Mouse (Mus musculus) heart, adult 2 months (tissue): ENCODE measurements around the gene Pknox2. TPM values are rescaled to one million over a fixed set of nuclear protein-coding genes. Genes with fewer than 3 reads are reported as not detected.

Source experiments
- DNase-seq, 2 experiments: peaks; one replicate each; pipeline ENCODE4 v3.0.0; 2021
- H3K27ac ChIP-seq: fragments of 200-600 bp; 2 replicates; pipeline ENCODE4 v1.8.1; 2022
- H3K27me3 ChIP-seq: fragments of 200-500 bp; 2 replicates; pipeline ENCODE4 v1.6.1; 2012; ENCODE audit warnings: mild to moderate bottlenecking, low read length, inconsistent platforms, mixed read lengths; ENCODE audit not compliant: control insufficient read depth, insufficient read depth
- H3K36me3 ChIP-seq: fragments of 200-500 bp; 2 replicates; pipeline ENCODE4 v1.6.1; 2012; ENCODE audit warnings: low read length, inconsistent platforms; ENCODE audit not compliant: control insufficient read depth, insufficient read depth
- H3K4me1 ChIP-seq: fragments of 200-500 bp; 2 replicates; pipeline ENCODE4 v1.6.1; 2011; ENCODE audit warnings: low read length; ENCODE audit not compliant: control insufficient read depth, insufficient read depth
- H3K4me3 ChIP-seq: fragments of 200-600 bp; 2 replicates; pipeline ENCODE4 v1.8.1; 2022
- H3K79me2 ChIP-seq: fragments of 200-500 bp; replicated peaks from 2 replicates; pipeline ENCODE4 v1.6.1; 2012; ENCODE audit warnings: mild to moderate bottlenecking, inconsistent platforms, low read length, moderate library complexity, mixed read lengths; ENCODE audit not compliant: control insufficient read depth, insufficient read depth
- H3K9ac ChIP-seq: fragments of 200-500 bp; 2 replicates; pipeline ENCODE4 v1.6.1; 2012; ENCODE audit warnings: low read depth, mild to moderate bottlenecking, control low read depth, inconsistent platforms, low read length, mixed read lengths
- CTCF ChIP-seq: fragments of 200-600 bp; IDR thresholded peaks from 2 replicates; pipeline ENCODE4 v1.8.1; 2022; ENCODE audit warnings: antibody characterized with exemption, mild to moderate bottlenecking, moderate library complexity
- EP300 ChIP-seq: fragments of 200-500 bp; IDR thresholded peaks from 2 replicates; pipeline ENCODE4 v1.6.1; 2011; ENCODE audit warnings: low read depth, low read length, control low read depth; ENCODE audit not compliant: insufficient read depth
- POLR2A ChIP-seq: fragments of 200-500 bp; IDR thresholded peaks from 2 replicates; pipeline ENCODE4 v1.6.1; 2011; ENCODE audit warnings: mild to moderate bottlenecking, low read depth, low read length, control low read depth; ENCODE audit not compliant: insufficient read depth
- WGBS: fragments of 180-500 bp; shearing (Covaris S2); methylation state at CpG from one replicate; pipeline ENCODE4 v1.1.7; 2018; 5-methylcytosine and 5-hydroxymethylcytosine counted together
- intact Hi-C: fragments of 180-260 bp; cut with DNase I; formaldehyde crosslinking; loops from one replicate; pipeline ENCODE4 v1.15.1; 2025
- polyA plus RNA-seq: library from polyadenylated mRNA; depleted of rRNA; stranded (reverse); fragments of >200 nt; gene quantifications from 2 replicates; pipeline ENCODE4 v1.2.3, GENCODE M21; 2012
- total RNA-seq, 2 experiments: library from RNA; stranded (reverse); gene quantifications; 2 replicates each; pipeline ENCODE4 v1.2.3; 2021

The Pknox2 gene
- total and polyA plus RNA-seq, 3 experiments = 7.8 to 9.9 (median 9.0) TPM

DNA sequence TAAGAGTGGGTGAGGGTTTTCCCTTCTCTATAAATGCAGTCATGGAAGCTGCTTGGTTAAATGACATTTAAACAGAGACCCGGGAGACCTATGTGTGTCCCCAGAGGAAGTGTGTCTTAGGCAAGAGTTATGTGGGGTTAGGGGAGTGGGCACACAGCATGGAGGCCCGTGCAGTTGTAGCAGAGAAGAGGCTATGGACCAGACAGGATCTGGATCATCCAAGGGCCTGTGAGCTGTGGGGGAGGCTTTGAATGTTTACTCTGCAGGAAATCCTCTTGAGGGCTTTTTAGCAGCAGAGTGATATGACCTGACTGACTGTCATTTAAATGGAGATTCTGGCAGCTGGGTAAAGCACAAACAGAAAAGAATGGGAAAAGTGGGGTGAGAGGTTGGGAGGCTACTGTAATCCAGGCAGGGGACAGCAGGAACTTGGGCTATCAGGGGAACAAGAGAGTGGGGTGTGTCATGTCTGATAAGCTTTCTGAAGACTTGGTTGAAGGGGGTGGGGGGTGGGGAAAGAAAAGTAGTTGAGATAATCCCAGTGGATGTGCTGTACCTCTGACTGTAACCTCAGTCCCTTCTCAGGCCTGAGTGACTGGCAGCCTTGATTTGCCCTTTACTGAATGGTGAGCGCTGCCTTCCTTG, 125.5 kb downstream of the Pknox2 start:
- intact Hi-C loops = no loop called here
- TF ChIP-seq CTCF (no peak), EP300 (no peak), POLR2A (no peak)
- H3K27ac ChIP-seq = no peak overlapping the region
- no peaks in the 10 kb centered on the region for H3K27me3 ChIP-seq
- H3K4me3 ChIP-seq = no peak overlapping the region
- no peaks in the 10 kb centered on the region for H3K36me3 ChIP-seq
- WGBS = 33% methylated on average over 3 of the region's 3 CpGs
- no peaks in the 10 kb centered on the region for H3K79me2 ChIP-seq
- no peak overlapping the region for H3K9ac ChIP-seq
- no peak for DNase-seq
- no peaks in the 10 kb centered on the region for H3K4me1 ChIP-seq

DNA sequence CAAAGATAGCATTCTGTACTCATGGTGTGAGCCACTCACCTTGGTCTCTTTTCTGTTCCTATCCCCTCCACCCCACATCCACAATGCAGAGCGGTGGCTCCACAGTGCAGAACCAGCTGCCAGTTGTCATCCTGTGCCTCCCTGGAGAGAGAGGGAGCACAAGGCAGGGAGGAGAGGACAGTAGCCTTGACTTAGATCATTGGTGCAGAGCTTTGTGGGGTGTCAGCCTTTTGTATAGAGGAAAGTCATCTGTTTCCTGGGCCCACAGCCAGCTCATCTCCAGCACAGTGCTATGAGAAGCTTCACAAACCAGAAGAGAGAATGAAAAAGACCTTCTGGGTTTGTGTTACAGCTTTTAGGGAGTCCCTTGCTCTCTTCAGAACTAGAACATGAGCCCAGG, 129.1 kb downstream of the Pknox2 start:
- TF ChIP-seq CTCF (no peak), EP300 (no peak), POLR2A (no peak)
- peak in 1 of 2 experiments; percentile 13 for DNase-seq
- no peak overlapping the region for H3K4me3 ChIP-seq
- no peak overlapping the region for H3K27ac ChIP-seq
- H3K4me1 ChIP-seq = peaks cover 1% of the 10 kb centered on the region; the same call in 1 of the 2 replicates
- no peaks in the 10 kb centered on the region for H3K79me2 ChIP-seq
- H3K9ac ChIP-seq = no peak overlapping the region
- intact Hi-C loops = no loop called here
- no peaks in the 10 kb centered on the region for H3K36me3 ChIP-seq
- 71% methylated on average over 1 of the region's 1 CpGs for WGBS
- no peaks in the 10 kb centered on the region for H3K27me3 ChIP-seq

DNA sequence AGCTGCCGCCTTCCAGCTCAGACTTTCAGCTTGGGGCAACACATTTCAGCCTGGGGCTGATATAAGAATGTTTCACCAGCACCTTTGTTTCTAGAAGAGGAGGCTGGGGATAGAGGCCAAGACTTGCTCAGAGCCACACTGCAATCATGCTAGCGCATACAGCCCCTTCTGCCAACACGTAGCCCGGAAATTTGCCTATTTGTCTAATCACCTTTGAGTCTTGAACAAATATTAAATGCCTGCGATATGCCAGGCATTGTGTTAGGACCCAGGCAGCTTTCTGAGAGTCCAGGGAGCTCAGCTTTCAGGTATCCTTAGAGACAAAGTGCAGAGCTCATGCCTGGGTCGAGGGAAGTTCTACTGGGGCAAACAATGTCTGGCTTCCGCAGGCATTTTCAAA, 130.0 kb downstream of the Pknox2 start:
- Histone ChIP-seq H3K4me1 (peaks cover 1% of the 10 kb centered on the region; the same call in 1 of the 2 replicates), H3K4me3 (no peak overlapping the region), H3K27me3 (no peaks in the 10 kb centered on the region), H3K79me2 (no peaks in the 10 kb centered on the region), H3K36me3 (no peaks in the 10 kb centered on the region), H3K27ac (no peak overlapping the region), H3K9ac (no peak overlapping the region)
- no peak for DNase-seq
- intact Hi-C loops = no loop called here
- TF ChIP-seq EP300 (no peak), CTCF (no peak), POLR2A (no peak)
- 77% methylated on average over 7 of the region's 7 CpGs for WGBS

DNA sequence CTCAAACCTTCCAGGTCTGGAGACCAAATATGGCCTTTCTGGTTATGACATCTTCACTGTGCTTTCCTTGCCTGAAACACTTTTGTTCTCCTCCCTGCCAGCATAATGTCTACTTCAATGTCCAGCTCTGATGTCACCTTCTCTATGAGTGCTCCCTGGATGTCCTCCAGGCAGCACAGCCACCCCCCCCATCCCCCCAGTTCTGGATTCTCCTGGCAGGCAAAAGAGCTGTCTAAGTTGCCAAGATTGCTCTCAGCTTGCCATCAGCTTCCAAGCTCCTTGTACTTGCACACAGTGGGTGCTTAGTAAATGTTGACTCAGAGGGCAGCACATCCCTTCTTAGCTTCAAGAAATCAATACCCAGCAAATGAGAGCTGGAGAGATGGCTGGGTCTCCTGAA, 131.0 kb downstream of the Pknox2 start:
- DNase-seq = peak in 1 of 2 experiments; percentile 11
- Histone ChIP-seq H3K79me2 (no peaks in the 10 kb centered on the region), H3K4me1 (peaks cover 1% of the 10 kb centered on the region; the same call in 1 of the 2 replicates), H3K36me3 (no peaks in the 10 kb centered on the region), H3K27ac (no peak overlapping the region), H3K27me3 (no peaks in the 10 kb centered on the region), H3K9ac (no peak overlapping the region), H3K4me3 (no peak overlapping the region)
- intact Hi-C loops = no loop called here
- TF ChIP-seq EP300 (no peak), POLR2A (no peak), CTCF (no peak)

GRCm38 (mm10) chr9:37013565-37013964, 133.6 kb downstream of the Pknox2 start:
- H3K27ac ChIP-seq = no peak overlapping the region
- intact Hi-C loops = no loop called here
- H3K9ac ChIP-seq = no peak overlapping the region
- H3K4me3 ChIP-seq = no peak overlapping the region
- peaks cover 1% of the 10 kb centered on the region; the same call in 1 of the 2 replicates for H3K4me1 ChIP-seq
- no peaks in the 10 kb centered on the region for H3K27me3 ChIP-seq
- no peak for TF ChIP-seq CTCF
- no peak for TF ChIP-seq EP300
- TF ChIP-seq POLR2A = no peak
- 17% methylated on average over 8 of the region's 8 CpGs for WGBS
- DNase-seq = peak in 1 of 2 experiments; percentile 16
- H3K79me2 ChIP-seq = no peaks in the 10 kb centered on the region
- H3K36me3 ChIP-seq = no peaks in the 10 kb centered on the region

DNA sequence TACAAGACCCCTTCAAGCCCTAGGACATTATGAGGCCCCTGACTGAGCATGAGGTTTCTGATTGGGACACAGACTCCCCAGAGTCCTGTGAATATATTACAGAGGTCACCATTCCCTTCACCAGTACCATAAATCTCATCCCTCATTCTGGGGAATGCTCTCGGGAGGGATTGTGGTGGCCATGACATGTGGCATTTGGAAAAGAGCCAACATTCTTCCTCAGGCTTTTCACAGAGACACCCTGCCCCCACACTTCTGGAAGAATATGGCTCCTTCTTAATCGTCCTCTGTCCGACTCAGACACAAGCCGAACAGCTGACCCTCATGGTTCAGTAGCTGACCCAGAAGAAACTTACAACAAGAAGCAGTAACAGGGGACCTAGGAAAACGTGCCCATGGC, 139.1 kb downstream of the Pknox2 start:
- no peak for TF ChIP-seq EP300
- TF ChIP-seq CTCF = no peak
- no peak for TF ChIP-seq POLR2A
- H3K4me1 ChIP-seq = no peaks in the 10 kb centered on the region
- intact Hi-C loops = no loop called here

More for the DNA sequence above, 139.1 kb downstream of the Pknox2 start:
- Histone ChIP-seq H3K27ac (no peak overlapping the region), H3K4me3 (no peak overlapping the region), H3K36me3 (no peaks in the 10 kb centered on the region), H3K9ac (no peak overlapping the region), H3K27me3 (no peaks in the 10 kb centered on the region), H3K79me2 (no peaks in the 10 kb centered on the region)
- no peak for DNase-seq
- 64% methylated on average over 5 of the region's 5 CpGs for WGBS
